Mouse (Mus musculus) stomach, postnatal 0 days (tissue): ENCODE data around the gene Rnf38.

Experiments used
- CTCF ChIP-seq: IDR thresholded peaks from 2 replicates; pipeline ENCODE4 v1.5.1; 2016; ENCODE audit warnings: antibody characterized with exemption, low read depth, mild to moderate bottlenecking, moderate library complexity
- EP300 ChIP-seq: optimal IDR thresholded peaks from 2 replicates; pipeline ENCODE3; 2016; ENCODE audit warnings: antibody characterized with exemption

DNA sequence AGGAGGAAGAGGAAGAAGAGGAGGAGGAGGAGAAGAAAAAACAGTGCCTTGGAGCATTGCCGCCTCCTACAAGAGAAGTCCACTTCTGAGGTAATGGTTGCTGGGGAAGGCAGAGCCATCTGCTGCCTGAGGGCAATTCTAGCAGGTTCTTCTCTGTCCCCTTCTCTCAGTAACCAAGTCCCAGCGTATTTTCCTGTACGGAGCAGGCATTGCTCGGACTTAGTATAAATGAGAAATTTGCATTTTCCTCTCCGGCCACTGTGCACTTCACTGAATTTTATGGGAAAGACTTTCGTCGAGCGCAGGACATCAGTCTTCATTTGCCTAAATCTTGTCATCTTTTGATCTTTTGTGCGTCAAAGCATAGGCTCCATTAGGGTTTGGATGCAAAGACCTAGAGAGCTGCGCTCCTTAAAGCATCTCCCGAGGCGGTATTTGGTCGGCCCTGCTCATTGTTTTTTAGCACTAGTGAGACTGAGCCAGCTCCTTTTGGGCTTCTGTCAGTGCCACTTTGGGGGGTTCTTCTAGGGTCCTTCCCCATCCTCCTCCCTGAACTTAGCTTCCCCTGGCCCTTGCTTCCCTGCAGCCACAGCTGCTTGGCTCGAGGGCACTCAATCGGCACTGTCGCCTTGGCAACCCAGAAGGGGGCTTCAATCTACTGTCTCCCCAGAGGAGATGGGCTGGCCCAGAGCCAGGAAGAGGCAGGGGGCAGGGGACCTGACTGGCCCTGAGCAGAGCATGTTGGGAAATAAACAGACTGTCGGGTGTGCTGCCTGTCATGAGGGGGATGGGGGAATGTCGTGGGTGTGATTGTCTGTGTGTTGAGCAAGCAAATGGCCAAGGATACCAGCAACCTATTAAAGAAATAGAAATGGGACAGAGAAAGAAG, 13.7 kb upstream of the Rnf38 start:
- TF ChIP-seq CTCF (no peak), EP300 (no peak)
